Mouse (Mus musculus) cerebellum, adult 11 months (tissue): ENCODE data around the gene Olfr1184.
"Not testable (repeated sequence)": the region's sequence is repeated elsewhere in the genome, so short reads cannot be mapped to it uniquely, and the experiment has no call there.

ENCODE experiments used
- DNase-seq: peaks from one replicate; pipeline ENCODE4 v3.0.0; 2022

Olfr1184 gene

GRCm38 (mm10) chr2:88483298-88483697 is at the start of gene Olfr1184:
Gene Olfr1184, plus strand, starts transcription at chr2:88483598.
- DNase-seq: no peak

- no peak for DNase-seq
Observed at GRCm38 (mm10) chr2:88449031-88449430, 34.4 kb upstream of the Olfr1184 start, which contains the start of gene Gm13757. Gene Gm13757, minus strand, starts transcription at chr2:88449131.

- DNase-seq: not testable (repeated sequence)
Observed at GRCm38 (mm10) chr2:88454567-88454966, 28.8 kb upstream of the Olfr1184 start, which contains the start of gene Olfr1183. Gene Olfr1183, plus strand, starts transcription at chr2:88454867.

GRCm38 (mm10) chr2:88493020-88493419 is 9.6 kb downstream of the Olfr1184 start, which contains the start of gene Olfr1185-ps1:
Gene Olfr1185-ps1, plus strand, starts transcription at chr2:88493320.
- no peak for DNase-seq

- no peak for DNase-seq
Observed at GRCm38 (mm10) chr2:88518251-88518650, 34.9 kb downstream of the Olfr1184 start, which contains the start of gene Olfr1186. Gene Olfr1186, plus strand, starts transcription at chr2:88518551.

GRCm38 (mm10) chr2:88525720-88526119 is 42.3 kb downstream of the Olfr1184 start:
- DNase-seq: no peak
